Comparison of ENCODE assay signal across 8 mouse cellular contexts in the genomic region with DNA sequence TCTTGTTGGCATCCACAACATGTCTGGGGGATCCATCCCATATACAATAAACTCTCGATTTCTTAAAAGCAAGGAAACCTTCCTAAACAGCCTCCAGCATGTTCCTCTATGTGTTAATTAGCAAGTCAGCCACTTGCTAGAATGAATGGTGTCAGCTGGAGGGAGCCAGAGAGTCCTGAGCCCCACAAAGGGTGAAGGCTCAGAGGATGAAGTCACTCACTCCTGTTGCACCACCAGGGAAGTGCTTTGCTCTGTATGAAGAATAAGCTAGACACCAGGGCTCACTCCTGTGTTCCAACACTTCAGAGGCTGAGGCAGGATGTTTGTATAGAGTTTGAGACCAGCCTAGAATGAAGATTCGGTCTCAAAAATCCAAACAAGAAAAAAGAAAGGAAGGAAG. TPM values are rescaled to one million over a fixed set of nuclear protein-coding genes. Genes with fewer than 3 reads are reported as not detected.
DNase-seq lines count a peak whose midpoint lies in the region; ATAC-seq lines count a peak whose summit lies in the region.

No protein-coding gene starts in this region.

- peak; percentile 55 to 61 for DNase-seq in heart, adult 18-20 months
- DNase-seq in CD4-positive helper T cell, adult 2 months (ENCODE audit: low read depth, low spot score) = peak; percentile 17
- DNase-seq in adipocyte (ENCODE audit: low spot score) = peak; percentile 74
- DNase-seq in kidney, postnatal 4 days = peak; percentile 30 to 51
- no peak for DNase-seq in layer of hippocampus, adult 9-11 months
- DNase-seq in cerebellum, adult 8-10 months = no peak
- DNase-seq in B cell, adult 2 months = no peak

- ATAC-seq in heart, embryonic 11.5 days (replicated peaks; ENCODE audit: insufficient number of reproducible peaks, low FRiP score, low TSS enrichment) = no peak

- no peak overlapping the region for H3K9ac ChIP-seq in heart, embryonic 11.5 days (ENCODE audit: low read depth, low read length)

- no peaks in the 10 kb centered on the region for H3K27me3 ChIP-seq in heart, embryonic 11.5 days (ENCODE audit: control insufficient read depth, insufficient read depth, low read length)

- 41% methylated on average over 2 of the region's 2 CpGs for WGBS in heart, embryonic 11.5 days (ENCODE audit: insufficient replicate concordance)

- H3K4me2 ChIP-seq in heart, embryonic 11.5 days = no peak overlapping the region

- no peak overlapping the region for H3K4me3 ChIP-seq in heart, embryonic 11.5 days (ENCODE audit: low read depth, low read length)

- H3K4me1 ChIP-seq in heart, embryonic 11.5 days (ENCODE audit: control insufficient read depth, insufficient read depth, low read length) = peaks cover 17% of the 10 kb centered on the region

- no peaks in the 10 kb centered on the region for H3K9me3 ChIP-seq in heart, embryonic 11.5 days (replicated peaks; ENCODE audit: control insufficient read depth, low read length)

- H3K36me3 ChIP-seq in heart, embryonic 11.5 days (ENCODE audit: control insufficient read depth, insufficient read depth, low read length) = no peaks in the 10 kb centered on the region

- H3K27ac ChIP-seq in heart, embryonic 11.5 days (ENCODE audit: low read depth, low read length) = no peak overlapping the region

RNA-seq across cellular contexts. Expression of a gene that starts 1.5 kb away (rescaled TPM):
- 10 to 100 TPM; 78.9 to 88.1 TPM for total RNA-seq in heart, adult 18-20 months (2021)
- polyA plus RNA-seq in heart, embryonic 11.5 days (2014; fragmentation: Nextera tagmentation; extraction: Ambion mirVana) = 15.6 and 16.4 TPM in 2 replicates

Comparison
In these comparisons a context has a peak if more than half of its experiments do, and no peak if none do; other contexts are left out.
1. DNase-seq: peak in heart, adult 18-20 months (2 of 2), CD4-positive helper T cell, adult 2 months (single experiment), adipocyte (single experiment) and kidney, postnatal 4 days (2 of 2); none in layer of hippocampus, adult 9-11 months (single experiment), cerebellum, adult 8-10 months (single experiment) and B cell, adult 2 months (0 of 2).